Mouse (Mus musculus): Measurements from ENCODE around the gene Gpr87.

DNA sequence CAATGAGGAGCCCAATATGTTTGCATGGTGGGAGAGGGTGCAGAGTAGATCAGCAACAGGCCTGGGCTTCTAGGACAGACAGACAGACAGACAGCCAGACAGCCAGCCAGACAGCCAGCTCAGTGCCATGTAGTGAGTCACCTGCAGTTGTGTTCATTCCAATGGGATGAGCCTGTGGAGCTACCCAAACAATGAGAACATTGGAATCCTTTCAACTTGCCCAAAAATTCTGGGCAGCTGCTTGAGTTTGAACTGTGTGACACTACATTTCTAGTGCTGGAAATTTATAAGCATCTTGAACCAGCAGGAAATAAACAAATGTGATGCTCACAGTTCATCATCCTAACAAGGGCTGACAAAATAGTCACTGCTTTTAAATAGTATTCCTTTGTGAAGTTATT, 55.3 kb downstream of the Gpr87 start:
- no peak for TF ChIP-seq POLR2A (IDR thresholded peaks at IDR 0.05; ENCODE audit: borderline replicate concordance, extremely low read depth, low read depth, low read length)
- no peak for TF ChIP-seq CTCF (IDR thresholded peaks at IDR 0.05; ENCODE audit: insufficient read depth, low read length)
